Mouse (Mus musculus) MEL (cell line): ENCODE measurements around the gene Opa3. TPM values are rescaled to one million over a fixed set of nuclear protein-coding genes. Genes with fewer than 3 reads are reported as not detected.

Experiments
- DNase-seq: peaks from one replicate; pipeline ENCODE4 v3.0.0; 2011; ENCODE audit warnings: low read depth, low spot score
- H3K27ac ChIP-seq: 2 replicates; pipeline ENCODE4 v1.5.1; 2012; ENCODE audit warnings: low read depth, mild to moderate bottlenecking, control low read depth, low read length, moderate library complexity; ENCODE audit not compliant: control insufficient read depth
- H3K27me3 ChIP-seq, 2 experiments: fragments of 150-350 bp in 1 of 2; sonication (generic) in 1 of 2; 2 replicates each; pipeline ENCODE4 v1.6.1; 2012; ENCODE audit warnings: low read length in 2 of 2, mild to moderate bottlenecking in 2 of 2, improper control_type of control experiment in 1 of 2, moderate library complexity in 1 of 2; ENCODE audit not compliant: insufficient read depth in 2 of 2, control insufficient read depth in 1 of 2
- H3K36me3 ChIP-seq, 2 experiments: 2 replicates each; pipeline ENCODE4 v1.6.1; 2012 to 2014; ENCODE audit warnings: low read length in 2 of 2, improper control_type of control experiment in 1 of 2, inconsistent platforms in 1 of 2, mild to moderate bottlenecking in 1 of 2; ENCODE audit not compliant: insufficient read depth in 2 of 2, control insufficient read depth in 1 of 2
- H3K4me1 ChIP-seq, 2 experiments: fragments of 150-350 bp in 1 of 2; sonication (generic) in 1 of 2; 2 replicates each; pipeline ENCODE4 v1.6.1; 2012; ENCODE audit warnings: low read length in 2 of 2, improper control_type of control experiment in 1 of 2, mild to moderate bottlenecking in 1 of 2; ENCODE audit not compliant: insufficient read depth in 2 of 2, control insufficient read depth in 1 of 2
- H3K4me3 ChIP-seq, 2 experiments: fragments of 150-350 bp in 1 of 2; sonication (generic) in 1 of 2; 2 replicates each; pipeline ENCODE4 v1.5.1; 2012; ENCODE audit warnings: low read depth in 2 of 2, low read length in 2 of 2, mild to moderate bottlenecking in 2 of 2, moderate library complexity in 2 of 2, control low read depth in 1 of 2, improper control_type of control experiment in 1 of 2; ENCODE audit not compliant: control insufficient read depth in 1 of 2, insufficient read depth in 1 of 2
- H3K79me2 ChIP-seq: 2 replicates; pipeline ENCODE4 v1.6.1; 2012; ENCODE audit warnings: mild to moderate bottlenecking, low read length, moderate library complexity; ENCODE audit not compliant: control insufficient read depth, poor library complexity, insufficient read depth
- H3K9ac ChIP-seq: 2 replicates; pipeline ENCODE4 v1.6.1; 2012; ENCODE audit warnings: low read depth, mild to moderate bottlenecking, control low read depth, low read length, moderate library complexity; ENCODE audit not compliant: control insufficient read depth, poor library complexity, severe bottlenecking
- H3K9me3 ChIP-seq: fragments of 150-350 bp; sonication (generic); replicated peaks from 2 replicates; pipeline ENCODE4 v1.6.1; 2012; ENCODE audit warnings: mild to moderate bottlenecking, low read length, improper control_type of control experiment, moderate library complexity; ENCODE audit not compliant: insufficient read depth
- CTCF ChIP-seq, 3 experiments: IDR thresholded peaks in 2 of 3; conservative IDR thresholded peaks in 1 of 3; 2 replicates each; pipeline ENCODE4 v1.5.1; 2011 to 2012; ENCODE audit warnings: low read length in 3 of 3, low read depth in 2 of 3, mild to moderate bottlenecking in 2 of 3, improper control_type of control experiment in 1 of 3, inconsistent platforms in 1 of 3, mixed read lengths in 1 of 3, moderate library complexity in 1 of 3; ENCODE audit not compliant: control insufficient read depth in 1 of 3, insufficient read depth in 1 of 3, poor library complexity in 1 of 3, severe bottlenecking in 1 of 3
- ELF1 ChIP-seq: IDR thresholded peaks from 2 replicates; pipeline ENCODE4 v1.6.1; 2014; ENCODE audit warnings: low read depth, mild to moderate bottlenecking, inconsistent platforms, low read length, improper control_type of control experiment, moderate library complexity
- GATA1 ChIP-seq: IDR thresholded peaks from 2 replicates; pipeline ENCODE4 v1.6.1; 2011; ENCODE audit warnings: low read depth, low read length, improper control_type of control experiment
- MAX ChIP-seq: IDR thresholded peaks from 2 replicates; pipeline ENCODE4 v1.6.1; 2011; ENCODE audit warnings: low read length, improper control_type of control experiment
- POLR2AphosphoS5 ChIP-seq: IDR thresholded peaks from 2 replicates; pipeline ENCODE4 v1.6.1; 2012; ENCODE audit warnings: low read depth, borderline replicate concordance, mild to moderate bottlenecking, inconsistent platforms, low read length, moderate library complexity, mixed read lengths
- SIN3A ChIP-seq: IDR thresholded peaks from 2 replicates; pipeline ENCODE4 v1.6.1; 2012; ENCODE audit warnings: low read length, improper control_type of control experiment, inconsistent platforms
- SMC3 ChIP-seq: IDR thresholded peaks from 2 replicates; pipeline ENCODE4 v1.6.1; 2011; ENCODE audit warnings: low read depth, low read length, improper control_type of control experiment
- USF1 ChIP-seq: IDR thresholded peaks from 2 replicates; pipeline ENCODE4 v1.6.1; 2014; ENCODE audit warnings: low read depth, mild to moderate bottlenecking, inconsistent platforms, low read length, improper control_type of control experiment, moderate library complexity
- ZMIZ1 ChIP-seq: IDR thresholded peaks from 2 replicates; pipeline ENCODE4 v1.6.1; 2012; ENCODE audit warnings: low read depth, mild to moderate bottlenecking, inconsistent platforms, low read length, improper control_type of control experiment, moderate library complexity
- ZNF384 ChIP-seq: IDR thresholded peaks from 2 replicates; pipeline ENCODE4 v1.6.1; 2012; ENCODE audit warnings: low read depth, mild to moderate bottlenecking, inconsistent platforms, low read length, improper control_type of control experiment
- polyA plus RNA-seq, 2 experiments: library from polyadenylated mRNA; stranded (reverse) in 1 of 2; unstranded in 1 of 2; fragments of >175 nt in 1 of 2; fragments of >200 nt in 1 of 2; gene quantifications; 2 replicates each; pipeline versions ENCODE4 v1.2.1 to v1.2.4; 2012; ENCODE audit warnings: low replicate concordance in 2 of 2, low read depth in 1 of 2; ENCODE audit not compliant: insufficient read length in 2 of 2, insufficient read depth in 1 of 2, missing spikeins in 1 of 2
- total RNA-seq: library from RNA; depleted of rRNA; stranded (reverse); fragments of 300-350 nt; gene quantifications from 2 replicates; pipeline ENCODE4 v1.2.3, GENCODE M21; 2012

Opa3 gene
- total and polyA plus RNA-seq, 3 experiments: 18.5 to 85.4 (median 37.2) TPM

DNA sequence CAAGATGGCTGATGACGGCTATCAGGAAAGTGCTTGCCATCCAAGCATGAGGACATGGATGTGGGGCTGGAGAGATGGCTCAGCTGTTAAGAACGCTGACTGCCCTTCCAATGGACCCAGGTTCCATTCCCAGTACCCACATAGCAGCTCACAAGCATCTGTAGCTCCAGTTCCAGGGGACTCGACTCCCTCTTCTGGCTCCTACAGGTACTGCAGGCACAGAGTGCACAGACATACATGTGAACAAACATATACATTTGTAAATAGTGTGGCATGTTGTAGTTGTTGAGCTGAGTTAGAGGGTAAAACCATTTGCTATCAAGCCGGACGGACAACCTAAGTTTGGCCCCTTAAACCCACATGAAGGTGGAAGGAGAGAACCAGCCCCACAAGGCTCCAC lies 18.1 kb upstream of the Opa3 start:
- Histone ChIP-seq H3K27me3 (no peaks in the 10 kb centered on the region), H3K36me3 (no peaks in the 10 kb centered on the region; a peak in 2 of 4 replicates), H3K4me1 (peaks cover 0 to 6% of the 10 kb centered on the region in 2 experiments; a peak in 1 of 4 replicates), H3K27ac (no peak overlapping the region), H3K9me3 (no peaks in the 10 kb centered on the region), H3K79me2 (no peaks in the 10 kb centered on the region), H3K9ac (no peak overlapping the region), H3K4me3 (no peak overlapping the region)
- TF ChIP-seq CTCF (IDR thresholded peaks at IDR 0.05 in 2 of 3, conservative IDR thresholded peaks at IDR 0.05 in 1 of 3; ENCODE audit: control insufficient read depth in 1 of 3, insufficient read depth in 1 of 3, low read depth in 2 of 3, low read length in 3 of 3, poor library complexity in 1 of 3, severe bottlenecking in 1 of 3): peak; percentile 41 to 71 (median 46)
- TF ChIP-seq SMC3: peak; percentile 21; the same call in 1 of the 2 replicates
- no peak for TF ChIP-seq SIN3A
- DNase-seq: peak; percentile 57

DNA sequence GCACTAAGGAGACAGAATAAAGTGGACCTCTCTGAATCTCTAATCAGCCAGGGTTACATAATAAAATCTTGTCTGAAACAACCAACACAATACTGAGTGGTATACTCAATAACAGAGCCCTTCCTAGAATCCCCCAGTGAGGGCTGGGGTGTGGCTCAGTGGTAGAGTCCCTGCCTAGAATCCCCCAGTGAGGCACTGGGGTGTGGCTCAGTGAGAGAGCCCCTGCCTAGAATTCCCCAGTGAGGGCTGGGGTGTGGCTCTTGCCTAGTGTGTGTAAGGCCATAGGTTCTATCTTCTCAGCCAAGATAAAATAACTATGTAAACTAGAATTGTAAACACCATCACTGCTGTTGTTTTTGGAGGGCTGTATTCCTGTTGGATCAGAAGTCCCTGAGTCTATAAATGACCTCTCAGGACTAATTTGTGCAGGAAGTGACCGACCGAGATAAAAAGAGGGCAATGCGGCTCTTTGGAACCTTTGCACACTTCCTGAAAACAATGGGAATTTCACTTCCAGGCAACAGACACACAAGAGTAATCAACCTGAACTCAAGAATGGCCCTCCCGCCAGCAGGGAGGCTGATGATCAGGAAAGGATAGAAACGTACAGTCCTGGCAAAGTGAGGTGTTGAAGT lies 17.0 kb upstream of the Opa3 start:
- DNase-seq: no peak
- peaks cover 2 to 13% of the 10 kb centered on the region in 2 experiments; a peak in 3 of 4 replicates for H3K4me1 ChIP-seq
- no peak overlapping the region for H3K27ac ChIP-seq
- no peaks in the 10 kb centered on the region for H3K79me2 ChIP-seq
- no peaks in the 10 kb centered on the region for H3K27me3 ChIP-seq
- no peak for TF ChIP-seq ZMIZ1
- H3K4me3 ChIP-seq: no peak overlapping the region
- peaks cover 0 to 9% of the 10 kb centered on the region in 2 experiments; a peak in 2 of 4 replicates for H3K36me3 ChIP-seq
- no peaks in the 10 kb centered on the region for H3K9me3 ChIP-seq
- H3K9ac ChIP-seq: no peak overlapping the region

DNA sequence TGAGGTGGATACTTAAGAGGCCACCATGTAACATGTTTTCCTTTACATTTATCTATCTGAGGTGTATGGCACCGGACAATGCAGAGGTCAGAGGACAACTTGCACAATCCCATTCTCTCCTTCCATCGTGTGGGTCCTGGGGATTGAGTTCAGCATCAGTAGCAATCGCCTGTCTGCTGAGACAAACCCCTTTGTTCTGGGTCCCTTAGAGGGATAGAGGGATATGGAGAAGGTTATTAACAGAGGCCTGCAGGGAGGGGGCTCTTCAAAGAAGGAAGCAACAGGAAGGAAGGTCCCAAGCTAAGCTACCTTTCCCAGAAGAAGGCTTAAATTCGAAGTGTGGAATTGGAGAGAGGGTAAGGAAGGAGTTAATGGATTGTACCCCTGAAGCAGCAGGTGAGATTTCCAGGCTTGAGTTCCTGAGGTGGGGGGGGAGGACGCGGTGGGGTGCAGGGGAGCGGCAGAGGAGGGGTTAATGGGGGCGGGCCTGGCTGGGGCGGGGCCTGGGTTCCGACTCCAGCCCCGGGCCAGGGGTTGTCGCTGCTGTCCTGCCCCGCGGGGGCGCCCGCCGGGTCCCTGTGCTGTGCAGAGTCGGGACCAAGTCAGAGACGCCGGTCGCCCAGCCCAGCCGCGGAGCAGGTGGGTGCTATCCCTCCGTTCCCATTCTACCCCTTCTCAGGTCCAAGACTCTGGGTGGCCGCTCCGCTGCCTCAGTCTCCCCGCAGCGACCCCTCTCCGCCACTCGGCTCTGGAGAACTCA lies 16.0 kb upstream of the Opa3 start, which contains the start of gene Gpr4:
Gene Gpr4 (plus strand): TSS at position 543 of the 760 bp plus-strand sequence.
- H3K27ac ChIP-seq: no peak within 1 kb of the TSS
- peaks cover 2 to 20% of the 10 kb centered on the region in 2 experiments; a peak in 3 of 4 replicates for H3K4me1 ChIP-seq
- TF ChIP-seq POLR2AphosphoS5: no peak
- TF ChIP-seq USF1: no peak
- TF ChIP-seq GATA1: no peak
- no peak for TF ChIP-seq MAX
- no peak for TF ChIP-seq ZMIZ1
- TF ChIP-seq ZNF384: no peak
- TF ChIP-seq ELF1: no peak
- TF ChIP-seq, all 39 proteins: peak for 0
- Histone ChIP-seq H3K9ac (no peak within 1 kb of the TSS), H3K4me3 (no peak within 1 kb of the TSS), H3K36me3 (peaks cover 0 to 11% of the 10 kb centered on the region in 2 experiments; a peak in 2 of 4 replicates), H3K9me3 (no peaks in the 10 kb centered on the region), H3K27me3 (no peaks in the 10 kb centered on the region), H3K79me2 (no peaks in the 10 kb centered on the region)
- no peak for DNase-seq
